Mouse (Mus musculus) T-helper 1 cell (primary cell): ENCODE measurements at regions not wholly inside any gene's neighbourhood (a gene's known extent, or its start where the extent isn't known, plus 50 kb on each side); places are given as distances from the start of the nearest gene placed in this dataset.
"Not testable (repeated sequence)": the region's sequence is repeated elsewhere in the genome, so short reads cannot be mapped to it uniquely, and the experiment has no call there.

ENCODE experiments used
- in situ Hi-C: fragments of 300-600 bp; cut with MboI, MseI; formaldehyde crosslinking; loops from one replicate; pipeline ENCODE4 v1.15.1; 2025; ENCODE audit warnings: high pct_unique_total_duplicates

GRCm38 (mm10) chr2:64451614-64452317 lies 353.9 kb upstream of the Fign start:
- in situ Hi-C loops = no loop called here

GRCm38 (mm10) chr2:64443171-64443570 lies 345.3 kb upstream of the Fign start:
- in situ Hi-C loops = no loop called here

GRCm38 (mm10) chr2:64440961-64441360 lies 343.1 kb upstream of the Fign start:
- in situ Hi-C loops = no loop called here

GRCm38 (mm10) chr2:64417129-64417528 lies 319.3 kb upstream of the Fign start:
- in situ Hi-C loops = not testable (repeated sequence)

GRCm38 (mm10) chr2:64413846-64414245 lies 316.0 kb upstream of the Fign start:
- in situ Hi-C loops = no loop called here

GRCm38 (mm10) chr2:64413263-64413662 lies 315.4 kb upstream of the Fign start:
- in situ Hi-C loops = no loop called here

- in situ Hi-C loops = no loop called here
These were observed 298.1 kb upstream of the Fign start for GRCm38 (mm10) chr2:64395946-64396345.

GRCm38 (mm10) chr2:64394619-64395294 lies 296.9 kb upstream of the Fign start:
- in situ Hi-C loops = no loop called here

- in situ Hi-C loops = no loop called here
These were observed 296.4 kb upstream of the Fign start for GRCm38 (mm10) chr2:64394199-64394598.

GRCm38 (mm10) chr2:64369791-64370190 lies 272.0 kb upstream of the Fign start:
- in situ Hi-C loops = no loop called here

- in situ Hi-C loops = no loop called here
These were observed 269.4 kb upstream of the Fign start for GRCm38 (mm10) chr2:64367188-64367587.

GRCm38 (mm10) chr2:64366528-64366927 lies 268.7 kb upstream of the Fign start:
- in situ Hi-C loops = no loop called here

GRCm38 (mm10) chr2:64356286-64356685 lies 258.4 kb upstream of the Fign start:
- in situ Hi-C loops = no loop called here

- in situ Hi-C loops = no loop called here
These were observed 227.7 kb upstream of the Fign start for GRCm38 (mm10) chr2:64325499-64325898.
